Mouse (Mus musculus) kidney, embryonic 15.5 days (tissue): ENCODE results near the gene Ap4b1. TPM values are rescaled to one million over a fixed set of nuclear protein-coding genes. Genes with fewer than 3 reads are reported as not detected.

Source experiments
- ATAC-seq: fragments of 200-750 bp; cut with Nextera tagmentation; replicated peaks from 2 replicates; pipeline ENCODE4 v1.8.0; 2017; ENCODE audit warnings: moderate TSS enrichment; ENCODE audit not compliant: low FRiP score
- H3K27ac ChIP-seq: fragments of 300-500 bp; sonication (generic); 2 replicates; pipeline ENCODE4 v1.5.1; 2015; ENCODE audit warnings: mild to moderate bottlenecking, inconsistent platforms
- H3K27me3 ChIP-seq: fragments of 300-500 bp; sonication (generic); 2 replicates; pipeline ENCODE4 v1.6.1; 2015; ENCODE audit warnings: inconsistent platforms
- H3K36me3 ChIP-seq: fragments of 300-500 bp; sonication (generic); 2 replicates; pipeline ENCODE4 v1.6.1; 2015; ENCODE audit warnings: inconsistent platforms
- H3K4me1 ChIP-seq: fragments of 300-500 bp; sonication (generic); 2 replicates; pipeline ENCODE4 v1.6.1; 2015; ENCODE audit warnings: inconsistent platforms
- H3K4me2 ChIP-seq: fragments of 300-500 bp; sonication (generic); 2 replicates; pipeline ENCODE4 v1.6.1; 2015; ENCODE audit warnings: moderate library complexity, mild to moderate bottlenecking, inconsistent platforms
- H3K4me3 ChIP-seq: fragments of 300-500 bp; sonication (generic); replicated peaks from 2 replicates; pipeline ENCODE4 v1.5.1; 2015; ENCODE audit warnings: mild to moderate bottlenecking, inconsistent platforms
- H3K9ac ChIP-seq: fragments of 300-500 bp; sonication (generic); 2 replicates; pipeline ENCODE4 v1.6.1; 2015; ENCODE audit warnings: mild to moderate bottlenecking, inconsistent platforms
- H3K9me3 ChIP-seq: fragments of 300-500 bp; sonication (generic); replicated peaks from 2 replicates; pipeline ENCODE4 v1.6.1; 2016; ENCODE audit warnings: inconsistent platforms
- WGBS: fragments of 180-500 bp; shearing (Covaris S2); methylation state at CpG from one replicate; pipeline ENCODE4 v1.1.7; 2015; ENCODE audit warnings: mixed read lengths; 5-methylcytosine and 5-hydroxymethylcytosine counted together
- polyA plus RNA-seq: library from polyadenylated mRNA; unstranded; fragments of >200 nt; fragmentation: Nextera tagmentation; extraction: Ambion mirVana; gene quantifications from 2 replicates; pipeline ENCODE4 v1.2.1, GENCODE M21; 2015

The Ap4b1 gene
- polyA plus RNA-seq = 18.9 and 19.6 TPM in 2 replicates

DNA sequence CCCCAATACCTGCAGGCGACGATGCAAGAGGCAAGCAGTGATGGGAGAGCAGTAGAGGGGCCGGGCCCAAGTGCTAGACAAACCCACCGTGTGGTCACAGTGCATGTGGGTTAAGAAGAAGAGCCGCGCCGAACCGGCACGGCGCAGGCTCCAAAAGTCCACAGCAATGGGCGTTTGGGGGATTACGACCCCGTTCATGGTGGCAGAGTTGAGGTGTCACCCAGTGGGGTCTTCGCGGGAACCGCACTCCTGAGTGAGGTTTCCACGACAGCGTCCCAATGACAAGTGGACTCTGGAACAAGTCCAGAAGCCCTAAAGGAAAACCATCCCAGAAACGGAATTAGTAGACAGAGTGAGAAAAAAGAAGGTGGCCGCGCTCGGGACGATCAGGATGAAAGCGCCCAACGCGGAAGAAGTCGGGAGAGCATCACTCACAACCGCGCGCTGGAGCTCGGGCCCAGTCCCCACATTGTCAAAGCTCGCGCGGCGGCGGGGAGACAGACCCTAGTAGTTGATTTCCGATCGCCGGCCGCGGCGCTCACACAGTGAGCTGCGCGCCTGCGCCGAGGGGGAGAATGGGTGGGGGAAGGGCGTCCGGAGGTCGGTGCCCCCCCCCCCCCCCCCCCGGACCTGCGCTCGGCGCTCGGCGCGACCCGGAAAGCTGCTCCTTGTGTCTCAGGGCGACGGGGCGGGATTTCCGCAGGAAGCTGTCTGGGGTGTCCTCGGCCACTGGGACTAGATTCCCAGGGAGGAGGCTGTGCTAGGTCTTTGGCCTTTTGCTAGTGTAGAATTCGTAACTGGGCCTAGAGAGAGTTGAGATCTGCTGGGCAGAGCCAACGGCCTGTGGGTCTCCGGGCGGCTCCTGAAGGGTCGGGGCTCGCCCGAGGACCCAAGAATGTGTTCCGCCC lies at the start of gene Ap4b1, which contains the start of the genes Dclre1b and Gm43064:
TSS of gene Ap4b1 (plus strand) at position 630 of the 908 bp plus-strand sequence.
TSS of gene Dclre1b (minus strand) at position 554 of the 908 bp plus-strand sequence.
TSS of gene Gm43064 (plus strand) at position 683 of the 908 bp plus-strand sequence.
- peak; percentile 98 for ATAC-seq
- peak within 1 kb of the TSS; percentile 74 for H3K4me2 ChIP-seq
- H3K4me3 ChIP-seq = peak within 1 kb of the TSS; percentile 88
- under 1% methylated on average over 64 of the region's 70 CpGs for whole genome bisulfite sequencing
- peak within 1 kb of the TSS; percentile 96 for H3K27ac ChIP-seq
- H3K9ac ChIP-seq = peak within 1 kb of the TSS; percentile 80
- H3K27me3 ChIP-seq = no peaks in the 10 kb centered on the region
- H3K4me1 ChIP-seq = peaks cover 17% of the 10 kb centered on the region
- no peaks in the 10 kb centered on the region for H3K9me3 ChIP-seq
- H3K36me3 ChIP-seq = peaks cover 43% of the 10 kb centered on the region

DNA sequence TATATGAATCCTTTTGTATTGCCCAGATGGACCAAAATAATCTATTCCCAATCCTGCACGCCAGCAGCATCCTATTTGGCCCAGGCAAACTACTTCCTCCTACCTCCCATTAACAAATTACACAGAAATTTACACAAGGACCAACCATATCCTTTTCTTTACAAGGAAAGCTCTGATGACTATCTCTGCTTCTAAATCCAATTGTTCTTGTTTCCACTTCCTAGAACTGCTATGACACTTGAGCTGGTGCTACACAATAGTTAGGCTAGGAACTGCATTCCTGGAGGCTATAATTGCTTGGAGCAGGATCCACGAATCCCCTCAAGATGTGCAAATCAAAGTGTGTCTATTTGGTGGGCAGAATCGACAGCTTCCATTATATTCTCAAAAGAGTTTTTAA lies 42.5 kb upstream of the Ap4b1 start:
- ATAC-seq = no peak
- H3K36me3 ChIP-seq = peaks cover 55% of the 10 kb centered on the region
- H3K27me3 ChIP-seq = no peaks in the 10 kb centered on the region
- no peak overlapping the region for H3K4me3 ChIP-seq
- no peak overlapping the region for H3K4me2 ChIP-seq
- H3K9me3 ChIP-seq = no peaks in the 10 kb centered on the region
- H3K9ac ChIP-seq = no peak overlapping the region
- no peak overlapping the region for H3K27ac ChIP-seq
- peaks cover 9% of the 10 kb centered on the region for H3K4me1 ChIP-seq
- WGBS = 79% methylated on average over 3 of the region's 3 CpGs

DNA sequence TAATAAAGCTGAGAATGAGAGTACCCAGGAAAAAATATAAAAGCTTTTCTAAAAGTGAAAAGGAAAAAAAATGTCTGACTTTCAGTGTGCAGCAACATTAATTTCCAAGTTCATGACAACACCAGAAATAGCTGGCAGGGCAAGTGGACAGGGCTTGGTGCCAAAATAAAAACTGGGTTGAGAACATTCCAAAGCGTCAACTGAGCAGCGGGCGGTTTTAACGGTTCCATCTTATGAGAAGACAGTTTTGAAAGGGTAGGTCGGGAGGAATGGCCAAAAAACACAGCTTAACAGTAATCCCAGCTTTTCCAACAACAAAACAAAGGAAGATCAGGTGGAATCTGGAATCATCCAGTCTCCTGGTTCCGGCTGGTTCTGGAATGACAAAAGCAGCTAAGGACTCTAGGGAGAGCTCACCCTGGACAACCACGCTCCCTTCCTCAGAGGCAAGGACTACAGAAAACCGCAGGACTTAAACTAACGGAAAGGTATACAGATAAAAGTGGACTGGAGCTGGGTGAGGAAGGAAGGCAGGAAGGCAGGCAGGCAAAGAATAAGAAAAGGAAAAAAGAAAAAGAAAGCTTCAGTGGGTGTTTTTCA lies 37.7 kb upstream of the Ap4b1 start:
- no peak overlapping the region for H3K9ac ChIP-seq
- peaks cover 29% of the 10 kb centered on the region for H3K4me1 ChIP-seq
- ATAC-seq = no peak
- no peaks in the 10 kb centered on the region for H3K9me3 ChIP-seq
- no peak overlapping the region for H3K4me2 ChIP-seq
- H3K4me3 ChIP-seq = no peak overlapping the region
- peaks cover 39% of the 10 kb centered on the region for H3K36me3 ChIP-seq
- peak overlapping the region; percentile 46 for H3K27ac ChIP-seq
- 59% methylated on average over 9 of the region's 9 CpGs for WGBS
- H3K27me3 ChIP-seq = no peaks in the 10 kb centered on the region

DNA sequence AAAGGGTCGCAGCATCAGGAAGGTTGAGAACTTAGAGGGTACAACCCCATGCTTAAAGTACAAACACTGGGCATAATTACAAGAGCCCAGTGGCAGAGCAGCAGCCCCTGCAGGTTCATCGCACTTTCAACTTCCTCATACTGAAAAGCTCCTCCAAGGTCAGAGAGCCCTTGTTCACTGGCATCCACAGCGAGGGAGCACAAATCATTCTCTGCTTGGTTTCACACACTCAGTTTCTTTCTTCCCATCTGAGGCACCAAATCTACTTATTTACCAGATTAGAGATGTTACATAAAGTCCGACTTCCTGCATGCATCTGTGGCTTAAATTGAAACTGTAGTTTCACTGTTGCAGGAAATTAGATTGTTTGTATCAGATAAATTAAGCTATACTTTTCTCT lies 36.5 kb upstream of the Ap4b1 start:
- Histone ChIP-seq H3K4me3 (no peak overlapping the region), H3K27me3 (no peaks in the 10 kb centered on the region), H3K4me2 (no peak overlapping the region), H3K9me3 (no peaks in the 10 kb centered on the region), H3K9ac (no peak overlapping the region), H3K27ac (peak overlapping the region; percentile 56; the same call in 1 of the 2 replicates), H3K4me1 (peaks cover 29% of the 10 kb centered on the region), H3K36me3 (peaks cover 48% of the 10 kb centered on the region)
- 46% methylated on average over 4 of the region's 4 CpGs for WGBS
- ATAC-seq = no peak

DNA sequence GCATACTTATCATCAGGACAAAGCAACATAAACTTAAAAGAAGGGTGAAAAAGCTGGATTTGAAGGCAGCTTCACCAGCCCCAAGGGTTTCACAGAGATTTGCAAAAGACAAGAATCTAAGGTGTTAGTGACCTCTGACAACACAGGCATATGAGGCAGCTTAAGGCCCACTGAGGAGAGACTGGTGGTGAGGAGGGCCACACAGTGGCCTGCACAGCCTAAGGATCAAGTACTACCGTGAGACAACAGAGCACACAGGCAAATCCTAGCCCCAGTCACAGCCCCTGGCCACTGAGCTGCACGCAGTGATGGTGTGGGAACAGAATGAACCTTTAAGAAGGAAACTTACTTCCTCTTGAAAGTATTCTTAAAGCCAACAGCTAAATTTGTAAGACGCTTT lies 35.8 kb upstream of the Ap4b1 start:
- WGBS = 81% methylated on average over 3 of the region's 3 CpGs
- Histone ChIP-seq H3K4me3 (no peak overlapping the region), H3K9ac (no peak overlapping the region), H3K4me1 (peaks cover 29% of the 10 kb centered on the region), H3K9me3 (no peaks in the 10 kb centered on the region), H3K36me3 (peaks cover 48% of the 10 kb centered on the region), H3K27ac (peak overlapping the region; percentile 56; the same call in 1 of the 2 replicates), H3K4me2 (no peak overlapping the region), H3K27me3 (no peaks in the 10 kb centered on the region)
- ATAC-seq = no peak

DNA sequence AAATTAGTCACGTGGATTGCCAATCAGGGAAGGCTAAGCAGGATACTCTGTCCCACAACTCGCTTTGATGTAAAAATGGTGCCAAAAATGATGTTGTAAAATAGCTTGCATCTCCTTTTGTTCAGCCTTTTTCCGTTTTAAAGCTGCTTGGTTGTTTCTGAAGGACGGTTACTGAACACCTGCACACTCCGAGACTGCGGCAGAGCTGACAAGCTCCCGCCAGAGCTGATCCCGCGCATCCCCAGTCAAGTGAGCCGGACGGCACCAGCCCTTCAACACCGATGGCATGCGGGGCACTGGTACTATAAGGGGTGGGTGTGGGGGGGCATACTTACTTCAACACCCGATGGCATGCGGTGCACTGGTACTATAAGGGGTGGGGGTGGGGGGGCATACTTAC lies 35.3 kb upstream of the Ap4b1 start:
- Histone ChIP-seq H3K4me1 (peaks cover 29% of the 10 kb centered on the region), H3K27ac (peak overlapping the region; percentile 56; the same call in 1 of the 2 replicates), H3K9me3 (no peaks in the 10 kb centered on the region), H3K36me3 (peaks cover 44% of the 10 kb centered on the region), H3K9ac (no peak overlapping the region), H3K27me3 (no peaks in the 10 kb centered on the region), H3K4me3 (no peak overlapping the region), H3K4me2 (no peak overlapping the region)
- 87% methylated on average over 15 of the region's 15 CpGs for WGBS
- ATAC-seq = 0 out of 2 replicates have a peak, but pooled peaks have one; percentile 25

DNA sequence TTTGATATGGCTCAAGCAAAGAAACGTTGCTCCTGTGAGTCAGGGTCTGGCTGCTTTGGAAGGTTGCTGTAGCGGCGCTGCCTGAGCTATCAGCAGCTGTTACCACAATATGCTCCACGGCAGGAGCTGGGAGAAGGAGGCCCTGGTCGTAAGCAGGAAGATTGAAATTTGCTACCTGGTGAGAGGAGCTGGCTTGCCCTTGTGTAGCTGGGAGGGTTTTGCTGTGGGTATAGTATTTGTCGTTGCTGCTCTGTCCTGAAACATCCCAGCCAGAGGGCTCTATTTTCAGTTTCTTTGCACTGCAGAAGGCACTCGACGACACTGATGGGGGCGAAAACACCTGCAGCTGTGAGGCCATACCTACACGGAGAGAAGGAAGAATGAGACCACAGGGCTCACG lies 31.4 kb upstream of the Ap4b1 start:
- Histone ChIP-seq H3K36me3 (peaks cover 28% of the 10 kb centered on the region), H3K9ac (no peak overlapping the region), H3K4me2 (no peak overlapping the region), H3K9me3 (no peaks in the 10 kb centered on the region), H3K27me3 (no peaks in the 10 kb centered on the region), H3K4me3 (no peak overlapping the region), H3K27ac (no peak overlapping the region), H3K4me1 (peaks cover 9% of the 10 kb centered on the region)
- ATAC-seq = no peak
- WGBS = 89% methylated on average over 11 of the region's 11 CpGs

DNA sequence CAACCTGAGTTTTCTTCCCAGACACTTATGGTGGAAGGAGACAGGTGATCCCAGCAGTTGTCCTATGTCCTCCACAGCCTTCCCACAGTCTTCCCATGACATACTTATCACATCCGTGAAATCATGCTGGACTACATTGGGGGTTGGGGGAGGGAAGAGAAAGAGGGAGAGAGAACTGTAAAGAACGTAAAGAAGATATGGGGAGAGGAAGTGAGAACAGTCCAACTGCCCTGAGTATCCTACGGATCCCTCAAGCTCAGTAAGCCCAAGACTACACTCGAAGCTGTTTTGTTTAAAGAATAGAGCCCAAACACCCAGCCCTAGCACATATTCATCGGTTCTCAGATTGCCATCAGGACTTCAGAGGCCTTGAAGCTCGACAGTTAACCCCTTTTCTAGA lies 30.7 kb upstream of the Ap4b1 start:
- no peak for ATAC-seq
- Histone ChIP-seq H3K27me3 (no peaks in the 10 kb centered on the region), H3K4me1 (peaks cover 2% of the 10 kb centered on the region; the same call in 1 of the 2 replicates), H3K9me3 (no peaks in the 10 kb centered on the region), H3K36me3 (peaks cover 28% of the 10 kb centered on the region), H3K4me3 (no peak overlapping the region), H3K4me2 (no peak overlapping the region), H3K9ac (no peak overlapping the region), H3K27ac (no peak overlapping the region)
- 83% methylated on average over 6 of the region's 6 CpGs for WGBS

DNA sequence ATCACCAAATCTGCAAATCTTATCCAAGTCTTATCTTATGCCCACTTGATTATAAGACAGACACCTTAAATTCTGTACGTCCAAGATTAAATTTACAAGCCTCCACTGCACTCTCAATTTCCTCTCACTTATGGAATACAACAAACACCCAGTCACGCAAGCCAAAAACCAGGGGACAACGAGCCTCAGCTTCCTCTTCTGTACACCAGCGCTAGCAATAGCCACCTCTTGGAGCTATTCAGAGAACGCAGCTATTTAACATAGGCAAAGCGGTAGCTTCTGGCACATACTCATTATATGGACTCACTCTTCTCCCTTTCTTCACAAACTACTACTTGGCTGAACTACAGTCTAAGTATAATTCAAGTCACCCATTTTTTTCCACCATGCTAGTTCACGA lies 30.1 kb upstream of the Ap4b1 start:
- H3K4me2 ChIP-seq = no peak overlapping the region
- H3K27me3 ChIP-seq = no peaks in the 10 kb centered on the region
- H3K4me1 ChIP-seq = peaks cover 5% of the 10 kb centered on the region; the same call in 1 of the 2 replicates
- peaks cover 28% of the 10 kb centered on the region for H3K36me3 ChIP-seq
- no peak overlapping the region for H3K4me3 ChIP-seq
- H3K9me3 ChIP-seq = no peaks in the 10 kb centered on the region
- no peak for ATAC-seq
- 87% methylated on average over 7 of the region's 7 CpGs for WGBS
- no peak overlapping the region for H3K27ac ChIP-seq
- no peak overlapping the region for H3K9ac ChIP-seq

DNA sequence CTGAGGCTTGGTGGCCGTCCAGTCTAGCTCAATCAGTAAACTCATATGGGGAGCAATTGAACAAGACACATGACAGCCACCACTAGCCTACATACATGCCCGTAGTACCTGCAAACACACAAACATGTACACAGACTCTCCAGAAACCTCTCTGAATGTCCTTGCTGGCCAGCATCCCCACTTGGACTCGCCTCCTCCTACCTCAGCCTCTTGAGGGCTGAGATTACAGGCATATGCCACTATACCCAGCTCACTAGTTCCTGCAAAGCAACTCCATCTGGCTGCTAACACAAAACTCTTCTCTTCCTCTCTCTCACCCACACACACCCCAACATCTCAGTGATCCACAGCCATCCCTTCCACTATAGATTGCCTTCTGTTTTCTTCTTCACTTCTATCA lies 29.0 kb upstream of the Ap4b1 start:
- 82% methylated on average over 3 of the region's 3 CpGs for WGBS
- Histone ChIP-seq H3K4me3 (no peak overlapping the region), H3K4me2 (no peak overlapping the region)

DNA sequence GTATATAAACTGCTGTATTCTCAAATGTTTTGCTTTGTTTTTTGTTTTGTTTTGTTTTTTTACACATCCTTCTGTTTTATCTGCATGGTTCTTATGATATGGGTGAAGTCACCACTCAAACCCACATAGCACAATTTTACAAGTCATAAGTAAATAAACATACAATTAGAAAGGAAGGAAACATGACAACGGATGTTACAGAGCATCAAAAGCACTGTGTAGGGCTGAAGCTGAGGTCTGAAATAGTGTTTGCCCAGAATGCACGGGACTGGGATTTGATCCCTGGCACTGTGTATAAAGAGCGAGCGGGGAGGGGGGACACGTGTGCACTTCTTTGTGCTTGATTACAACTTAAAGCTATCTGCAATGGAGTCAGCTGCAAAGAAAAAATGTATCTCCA lies 28.5 kb upstream of the Ap4b1 start:
- H3K9me3 ChIP-seq = no peaks in the 10 kb centered on the region
- H3K27ac ChIP-seq = no peak overlapping the region
- H3K27me3 ChIP-seq = no peaks in the 10 kb centered on the region
- 84% methylated on average over 5 of the region's 5 CpGs for WGBS
- H3K4me1 ChIP-seq = peaks cover 10% of the 10 kb centered on the region; the same call in 1 of the 2 replicates
- ATAC-seq = no peak
- H3K4me2 ChIP-seq = no peak overlapping the region
- H3K9ac ChIP-seq = no peak overlapping the region
- peaks cover 20% of the 10 kb centered on the region for H3K36me3 ChIP-seq
- no peak overlapping the region for H3K4me3 ChIP-seq

More for the DNA sequence above, 29.0 kb upstream of the Ap4b1 start:
- Histone ChIP-seq H3K9me3 (no peaks in the 10 kb centered on the region), H3K36me3 (peaks cover 24% of the 10 kb centered on the region), H3K4me1 (peaks cover 7% of the 10 kb centered on the region; the same call in 1 of the 2 replicates), H3K27me3 (no peaks in the 10 kb centered on the region), H3K27ac (no peak overlapping the region), H3K9ac (no peak overlapping the region)
- ATAC-seq = no peak
